Mouse (Mus musculus): ENCODE measurements around the gene Gm45808. TPM values are rescaled to one million over a fixed set of nuclear protein-coding genes. Genes with fewer than 3 reads are reported as not detected.
A peak's percentile ranks its signal among the peaks of the same experiment; 100 is the strongest.

The Gm45808 gene
- polyA plus RNA-seq, 1 experiment from 2014 or later, result not detected

GRCm38 (mm10) chr7:45455932-45456696 lies 30.5 kb downstream of the Gm45808 start:
- Histone ChIP-seq H3K4me2 (replicated peaks; ENCODE audit: low read depth, low read length) (no peak overlapping the region), H3K36me3 (ENCODE audit: control insufficient read depth, insufficient read depth, low read length) (peaks cover 5% of the 10 kb centered on the region), H3K4me3 (ENCODE audit: low read depth, low read length) (0 out of 2 replicates have a peak overlapping the region, but pooled peaks have one; percentile 84), H3K9ac (ENCODE audit: low read depth, low read length) (no peak overlapping the region), H3K4me1 (replicated peaks; ENCODE audit: control insufficient read depth, insufficient read depth, low read length) (peaks cover 16% of the 10 kb centered on the region), H3K9me3 (ENCODE audit: control insufficient read depth, low read length) (no peaks in the 10 kb centered on the region), H3K27me3 (ENCODE audit: control insufficient read depth, insufficient read depth, low read length) (no peaks in the 10 kb centered on the region), H3K27ac (ENCODE audit: low read depth, low read length) (no peak overlapping the region)
- 81% methylated on average over 13 of the region's 13 CpGs for whole genome bisulfite sequencing
- no peak for ATAC-seq (ENCODE audit: low FRiP score)
- no peak for DNase-seq (ENCODE audit: low spot score)

- 82% methylated on average over 15 of the region's 15 CpGs for WGBS
- Histone ChIP-seq H3K4me2 (replicated peaks; ENCODE audit: low read depth, low read length) (no peak overlapping the region), H3K9me3 (ENCODE audit: control insufficient read depth, low read length) (no peaks in the 10 kb centered on the region), H3K27ac (ENCODE audit: low read depth, low read length) (no peak overlapping the region), H3K9ac (ENCODE audit: low read depth, low read length) (no peak overlapping the region), H3K4me3 (ENCODE audit: low read depth, low read length) (no peak overlapping the region), H3K4me1 (replicated peaks; ENCODE audit: control insufficient read depth, insufficient read depth, low read length) (peaks cover 9% of the 10 kb centered on the region; the same call in 1 of the 2 replicates), H3K27me3 (ENCODE audit: control insufficient read depth, insufficient read depth, low read length) (no peaks in the 10 kb centered on the region), H3K36me3 (ENCODE audit: control insufficient read depth, insufficient read depth, low read length) (peaks cover 5% of the 10 kb centered on the region)
- ATAC-seq (ENCODE audit: low FRiP score), result no peak
- DNase-seq (ENCODE audit: low spot score), result no peak
Measured at GRCm38 (mm10) chr7:45454971-45455370, 31.6 kb downstream of the Gm45808 start.

GRCm38 (mm10) chr7:45451344-45451982 lies 35.1 kb downstream of the Gm45808 start:
- H3K4me3 ChIP-seq (ENCODE audit: low read depth, low read length), result no peak overlapping the region
- ATAC-seq (ENCODE audit: low FRiP score) (peak; percentile 71; the same call in 1 of the 2 replicates), DNase-seq (ENCODE audit: low spot score) (peak; percentile 90)
- no peaks in the 10 kb centered on the region for H3K27me3 ChIP-seq (ENCODE audit: control insufficient read depth, insufficient read depth, low read length)
- H3K9me3 ChIP-seq (ENCODE audit: control insufficient read depth, low read length), result no peaks in the 10 kb centered on the region
- H3K4me1 ChIP-seq (replicated peaks; ENCODE audit: control insufficient read depth, insufficient read depth, low read length), result no peaks in the 10 kb centered on the region
- H3K9ac ChIP-seq (ENCODE audit: low read depth, low read length), result no peak overlapping the region
- no peak overlapping the region for H3K4me2 ChIP-seq (replicated peaks; ENCODE audit: low read depth, low read length)
- no peak overlapping the region for H3K27ac ChIP-seq (ENCODE audit: low read depth, low read length)
- H3K36me3 ChIP-seq (ENCODE audit: control insufficient read depth, insufficient read depth, low read length), result peaks cover 3% of the 10 kb centered on the region; the same call in 1 of the 2 replicates
- WGBS, result 54% methylated on average over 23 of the region's 23 CpGs

- no peak for DNase-seq (ENCODE audit: low spot score)
- H3K27me3 ChIP-seq (ENCODE audit: control insufficient read depth, insufficient read depth, low read length), result no peaks in the 10 kb centered on the region
- H3K4me2 ChIP-seq (replicated peaks; ENCODE audit: low read depth, low read length), result no peak overlapping the region
- H3K4me3 ChIP-seq (ENCODE audit: low read depth, low read length), result no peak overlapping the region
- 100% methylated on average over 1 of the region's 1 CpGs for WGBS
- H3K9me3 ChIP-seq (ENCODE audit: control insufficient read depth, low read length), result no peaks in the 10 kb centered on the region
- ATAC-seq (ENCODE audit: low FRiP score), result no peak
- H3K27ac ChIP-seq (ENCODE audit: low read depth, low read length), result no peak overlapping the region
- no peak overlapping the region for H3K9ac ChIP-seq (ENCODE audit: low read depth, low read length)
- H3K4me1 ChIP-seq (replicated peaks; ENCODE audit: control insufficient read depth, insufficient read depth, low read length), result no peaks in the 10 kb centered on the region
- peaks cover 3% of the 10 kb centered on the region; the same call in 1 of the 2 replicates for H3K36me3 ChIP-seq (ENCODE audit: control insufficient read depth, insufficient read depth, low read length)
Measured at GRCm38 (mm10) chr7:45449974-45450373, 36.6 kb downstream of the Gm45808 start.

GRCm38 (mm10) chr7:45447325-45447990 lies 39.2 kb downstream of the Gm45808 start:
- Histone ChIP-seq H3K4me1 (replicated peaks; ENCODE audit: control insufficient read depth, insufficient read depth, low read length) (no peaks in the 10 kb centered on the region), H3K4me3 (ENCODE audit: low read depth, low read length) (no peak overlapping the region), H3K4me2 (replicated peaks; ENCODE audit: low read depth, low read length) (no peak overlapping the region), H3K27me3 (ENCODE audit: control insufficient read depth, insufficient read depth, low read length) (no peaks in the 10 kb centered on the region), H3K9me3 (ENCODE audit: control insufficient read depth, low read length) (no peaks in the 10 kb centered on the region), H3K36me3 (ENCODE audit: control insufficient read depth, insufficient read depth, low read length) (no peaks in the 10 kb centered on the region), H3K9ac (ENCODE audit: low read depth, low read length) (no peak overlapping the region), H3K27ac (ENCODE audit: low read depth, low read length) (no peak overlapping the region)
- no peak for ATAC-seq (ENCODE audit: low FRiP score)
- 28% methylated on average over 11 of the region's 11 CpGs for WGBS
- DNase-seq (ENCODE audit: low spot score), result peak; percentile 49

GRCm38 (mm10) chr7:45446589-45446988 lies 40.0 kb downstream of the Gm45808 start:
- H3K4me1 ChIP-seq (replicated peaks; ENCODE audit: control insufficient read depth, insufficient read depth, low read length), result no peaks in the 10 kb centered on the region
- DNase-seq (ENCODE audit: low spot score) (no peak), ATAC-seq (ENCODE audit: low FRiP score) (no peak)
- no peaks in the 10 kb centered on the region for H3K9me3 ChIP-seq (ENCODE audit: control insufficient read depth, low read length)
- no peaks in the 10 kb centered on the region for H3K36me3 ChIP-seq (ENCODE audit: control insufficient read depth, insufficient read depth, low read length)
- H3K9ac ChIP-seq (ENCODE audit: low read depth, low read length), result no peak overlapping the region
- H3K27me3 ChIP-seq (ENCODE audit: control insufficient read depth, insufficient read depth, low read length), result no peaks in the 10 kb centered on the region
- no peak overlapping the region for H3K4me3 ChIP-seq (ENCODE audit: low read depth, low read length)
- H3K4me2 ChIP-seq (replicated peaks; ENCODE audit: low read depth, low read length), result no peak overlapping the region
- H3K27ac ChIP-seq (ENCODE audit: low read depth, low read length), result no peak overlapping the region

GRCm38 (mm10) chr7:45443526-45444420 lies 42.8 kb downstream of the Gm45808 start:
- H3K9ac ChIP-seq (ENCODE audit: low read depth, low read length), result no peak overlapping the region
- ATAC-seq (ENCODE audit: low FRiP score), result no peak
- H3K4me3 ChIP-seq (ENCODE audit: low read depth, low read length), result no peak overlapping the region
- DNase-seq (ENCODE audit: low spot score), result no peak
- no peak overlapping the region for H3K4me2 ChIP-seq (replicated peaks; ENCODE audit: low read depth, low read length)
- H3K36me3 ChIP-seq (ENCODE audit: control insufficient read depth, insufficient read depth, low read length), result no peaks in the 10 kb centered on the region
- H3K27me3 ChIP-seq (ENCODE audit: control insufficient read depth, insufficient read depth, low read length), result no peaks in the 10 kb centered on the region
- 90% methylated on average over 22 of the region's 22 CpGs for WGBS
- no peaks in the 10 kb centered on the region for H3K9me3 ChIP-seq (ENCODE audit: control insufficient read depth, low read length)
- H3K27ac ChIP-seq (ENCODE audit: low read depth, low read length), result no peak overlapping the region
- H3K4me1 ChIP-seq (replicated peaks; ENCODE audit: control insufficient read depth, insufficient read depth, low read length), result no peaks in the 10 kb centered on the region

- no peaks in the 10 kb centered on the region for H3K9me3 ChIP-seq (ENCODE audit: control insufficient read depth, low read length)
- no peak within 1 kb of the TSS for H3K4me3 ChIP-seq (ENCODE audit: low read depth, low read length)
- no peak within 1 kb of the TSS for H3K4me2 ChIP-seq (replicated peaks; ENCODE audit: low read depth, low read length)
- no peaks in the 10 kb centered on the region for H3K27me3 ChIP-seq (ENCODE audit: control insufficient read depth, insufficient read depth, low read length)
- no peaks in the 10 kb centered on the region for H3K36me3 ChIP-seq (ENCODE audit: control insufficient read depth, insufficient read depth, low read length)
- DNase-seq (ENCODE audit: low spot score) (no peak), ATAC-seq (ENCODE audit: low FRiP score) (no peak)
- no peak within 1 kb of the TSS for H3K27ac ChIP-seq (ENCODE audit: low read depth, low read length)
- peaks cover 15% of the 10 kb centered on the region for H3K4me1 ChIP-seq (replicated peaks; ENCODE audit: control insufficient read depth, insufficient read depth, low read length)
- H3K9ac ChIP-seq (ENCODE audit: low read depth, low read length), result no peak within 1 kb of the TSS
- WGBS, result 25% methylated on average over 19 of the region's 19 CpGs
Measured at GRCm38 (mm10) chr7:45437521-45438276, 48.9 kb downstream of the Gm45808 start, which contains the start of gene Ruvbl2. Gene Ruvbl2 (minus strand): TSS chr7:45438096.

Measured in hindbrain, embryonic 11.5 days (tissue).